Mouse (Mus musculus) left cerebral cortex, postnatal 4 days (tissue): ENCODE measurements at regions not wholly inside any gene's neighbourhood (a gene's known extent, or its start where the extent isn't known, plus 50 kb on each side); places are given as distances from the start of the nearest gene placed in this dataset.

ENCODE experiments used
- DNase-seq: peaks from one replicate; pipeline ENCODE4 v3.0.0-alpha.2; 2022
- intact Hi-C: fragments of 180-260 bp; cut with DNase I; formaldehyde crosslinking; loops from one replicate; pipeline ENCODE4 v1.15.1; 2025

DNA sequence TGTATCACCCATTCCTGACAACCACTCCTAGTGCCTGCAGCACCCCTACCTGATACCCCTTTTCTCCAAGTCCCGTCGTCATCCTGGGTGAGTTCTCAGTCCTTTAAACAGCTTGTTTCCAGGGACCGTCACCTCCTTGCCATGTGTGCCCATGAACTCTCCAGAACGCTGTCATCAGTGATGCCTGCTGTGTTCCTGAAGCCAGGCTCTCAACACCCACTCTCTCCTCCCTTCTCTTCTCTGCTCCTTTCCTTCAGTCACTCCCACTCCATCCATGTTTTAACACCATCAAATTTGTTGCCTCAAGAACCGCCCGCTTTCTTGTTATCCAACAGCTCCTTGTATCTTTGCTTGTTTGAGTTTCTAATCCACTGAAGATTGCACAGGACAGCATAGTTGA, 277.8 kb upstream of the Zfp637 start:
- no peak for DNase-seq
- intact Hi-C loops: no loop called here

DNA sequence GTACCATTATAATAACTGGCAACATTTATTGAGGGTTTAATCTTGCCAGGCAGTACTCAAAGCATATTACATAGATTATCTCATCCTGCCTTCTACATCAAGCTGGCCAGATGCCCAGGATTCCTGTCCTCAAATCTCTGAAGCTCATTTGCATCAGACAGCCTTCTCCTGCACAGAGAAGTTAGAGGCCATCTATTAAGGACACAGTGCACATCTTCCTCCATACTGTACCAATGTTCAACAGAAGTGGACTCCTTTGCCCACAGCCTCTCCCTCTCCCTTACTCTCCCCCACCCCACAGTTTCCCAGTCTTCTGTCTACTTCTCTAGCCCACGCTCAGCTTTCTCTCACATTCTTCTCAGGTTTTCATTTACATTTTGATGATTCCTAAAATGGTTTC, 277.3 kb upstream of the Zfp637 start:
- intact Hi-C loops: no loop called here
- DNase-seq: peak; percentile 15

DNA sequence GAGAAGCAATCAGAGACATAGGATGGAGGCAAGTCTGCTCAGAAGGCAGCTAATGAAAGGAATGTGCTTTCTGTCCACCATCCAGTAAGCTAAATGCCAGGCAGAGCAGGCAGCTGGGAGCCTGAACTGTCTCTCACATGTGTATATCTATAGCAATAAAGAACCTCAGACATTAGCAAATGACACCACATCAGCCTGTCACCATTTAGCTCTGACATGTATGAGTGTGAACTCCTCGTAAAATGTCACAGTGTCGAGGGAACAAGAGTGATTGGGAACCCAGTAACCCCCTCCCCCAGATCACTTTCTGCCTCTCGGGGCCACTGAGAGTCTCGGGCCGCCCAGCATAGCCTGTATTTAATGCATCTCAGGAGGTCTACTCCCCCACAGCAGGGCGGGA, 274.2 kb upstream of the Zfp637 start:
- no peak for DNase-seq
- intact Hi-C loops: no loop called here

DNA sequence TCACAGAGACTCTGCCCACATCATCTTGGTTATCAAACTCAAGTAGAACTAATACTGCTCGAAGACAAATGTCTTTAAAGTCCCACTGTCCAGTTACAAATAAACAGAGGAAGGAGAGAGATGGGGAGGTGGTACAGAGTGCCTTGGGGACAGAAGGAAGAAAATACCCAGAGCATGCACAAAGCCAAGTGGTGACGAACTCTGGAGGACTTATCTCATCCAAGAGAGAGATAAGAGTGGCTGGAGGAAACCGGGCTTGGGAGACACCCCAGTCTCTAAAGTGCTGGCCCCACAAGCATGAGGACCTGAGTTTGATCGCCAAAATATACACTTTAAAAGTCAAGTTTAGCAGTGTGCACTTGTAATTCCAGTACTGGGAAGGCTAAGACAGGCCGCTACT, 273.3 kb upstream of the Zfp637 start:
- intact Hi-C loops: no loop called here
- no peak for DNase-seq

DNA sequence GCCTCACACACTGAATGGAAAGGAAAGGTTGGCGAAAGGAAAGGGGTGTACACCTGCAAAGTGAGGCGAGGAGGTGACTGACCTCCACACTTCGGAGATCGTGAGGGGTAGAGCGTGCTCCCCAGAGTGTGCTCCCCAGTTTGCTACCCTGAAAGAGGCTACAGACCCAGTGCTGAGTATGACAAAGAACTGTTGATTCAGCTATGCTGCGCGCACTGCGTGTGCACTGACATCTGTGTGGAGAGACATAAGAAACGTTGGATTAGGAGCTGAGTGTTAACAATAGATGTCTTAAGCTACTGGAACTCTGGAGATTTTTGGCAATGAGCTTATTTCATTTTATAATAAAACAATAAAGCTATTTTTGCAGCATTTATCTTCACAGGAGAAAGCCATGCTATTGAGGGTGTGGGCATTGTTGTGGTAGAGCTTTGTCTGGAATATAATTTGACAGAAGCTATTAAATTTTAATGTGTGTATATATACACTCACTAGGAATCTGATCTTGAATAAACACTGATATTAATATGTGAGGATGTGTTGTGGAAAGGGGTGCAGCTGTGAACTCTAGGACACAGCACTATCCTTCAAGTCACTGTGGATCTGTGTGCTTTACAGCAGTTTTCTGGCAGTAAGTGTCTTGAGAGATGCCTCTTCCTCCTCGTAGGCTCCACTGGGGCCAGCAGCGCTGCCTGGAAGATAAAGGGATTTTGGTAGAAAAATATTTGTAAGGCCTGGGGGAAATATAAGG, 271.2 kb upstream of the Zfp637 start:
- intact Hi-C loops: loop anchor here (10.0 kb wide), 1 partner anchor 405 kb away; the partner anchor contains the start of gene Cxcl12
- no peak for DNase-seq

DNA sequence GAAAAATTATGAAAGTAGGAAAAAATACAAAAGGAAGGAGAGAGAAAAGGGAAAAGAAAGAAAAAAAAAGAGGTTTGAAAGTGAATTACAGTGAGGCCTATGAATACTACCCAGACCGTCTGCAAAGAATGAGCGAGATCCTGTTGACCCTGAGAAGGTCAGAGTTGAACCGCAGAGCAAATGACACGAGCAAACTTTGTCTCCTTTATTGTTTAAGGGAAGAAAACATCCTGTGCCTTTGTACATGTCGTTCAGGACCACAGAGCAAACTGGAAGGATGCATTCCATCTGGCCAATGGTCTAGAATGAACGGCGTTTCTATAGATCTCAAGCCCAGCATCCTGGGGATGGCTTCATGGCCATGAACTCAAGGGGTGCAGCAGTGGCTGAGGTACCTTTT, 270.6 kb upstream of the Zfp637 start:
- no peak for DNase-seq
- intact Hi-C loops: loop anchor here (10.0 kb wide), 1 partner anchor 406 kb away; the partner anchor contains the start of gene Cxcl12

DNA sequence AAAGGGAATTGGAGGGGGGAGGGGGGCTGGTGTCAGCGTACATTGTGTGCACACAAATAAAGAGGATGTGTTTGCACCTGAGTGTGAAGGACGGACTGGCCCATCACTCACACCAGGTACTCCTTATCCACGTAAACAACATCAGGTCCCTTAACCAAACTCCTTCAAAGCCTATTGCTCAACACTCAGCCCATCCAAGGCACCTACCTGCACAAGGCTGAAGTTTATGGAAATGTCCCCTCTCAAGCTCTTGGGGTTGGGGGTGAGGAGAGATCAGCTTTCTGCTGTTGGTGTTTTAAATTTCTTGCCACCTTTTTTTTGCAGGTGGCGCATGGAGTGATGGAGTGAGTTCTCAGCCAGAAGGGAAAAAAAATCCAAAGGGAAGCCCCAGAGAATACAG, 270.2 kb upstream of the Zfp637 start:
- intact Hi-C loops: loop anchor here (10.0 kb wide), 1 partner anchor 406 kb away; the partner anchor contains the start of gene Cxcl12
- DNase-seq: no peak

DNA sequence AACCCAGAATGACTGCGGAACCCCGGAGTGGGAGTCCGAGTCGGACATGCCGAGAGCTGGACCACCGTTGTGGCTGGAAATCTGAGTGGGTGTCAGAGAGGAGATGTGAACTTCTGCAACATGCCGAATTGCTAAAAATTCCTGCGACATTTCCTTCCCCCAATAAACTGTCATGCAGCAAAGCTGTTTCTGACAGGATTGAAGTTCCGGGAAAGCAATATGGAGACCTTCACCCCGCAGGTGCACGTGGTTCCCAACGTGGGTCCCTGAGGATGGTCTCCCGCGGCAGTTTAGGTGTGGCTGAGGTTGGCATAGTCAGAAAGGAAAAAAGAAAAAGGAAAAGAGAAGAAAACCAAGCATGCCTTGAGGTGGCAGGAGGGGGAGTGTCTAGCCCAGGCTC, 269.0 kb upstream of the Zfp637 start:
- DNase-seq: no peak
- intact Hi-C loops: loop anchor here (10.0 kb wide), 1 partner anchor 407 kb away; the partner anchor contains the start of gene Cxcl12

DNA sequence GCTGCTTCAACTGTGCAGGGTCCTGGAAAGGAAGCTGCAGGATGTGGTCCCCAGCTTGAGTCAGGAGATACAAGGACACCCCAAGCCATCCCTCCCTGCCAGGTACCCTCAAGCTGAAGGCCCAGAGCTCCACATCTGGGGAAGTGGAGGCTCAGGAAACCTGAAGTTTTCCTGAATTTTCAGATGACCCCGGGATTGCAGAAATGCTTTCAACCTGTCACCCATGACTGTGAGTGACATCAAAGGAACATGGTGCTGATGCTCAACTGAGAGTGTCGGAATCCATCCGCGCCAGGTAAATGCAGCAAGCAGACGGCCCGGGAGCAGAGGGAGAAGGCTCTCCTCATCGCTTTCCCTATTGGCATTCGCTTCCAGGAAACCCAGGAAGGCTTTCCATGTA, 267.6 kb upstream of the Zfp637 start:
- intact Hi-C loops: loop anchor here (10.0 kb wide), 1 partner anchor 409 kb away; the partner anchor contains the start of gene Cxcl12

DNA sequence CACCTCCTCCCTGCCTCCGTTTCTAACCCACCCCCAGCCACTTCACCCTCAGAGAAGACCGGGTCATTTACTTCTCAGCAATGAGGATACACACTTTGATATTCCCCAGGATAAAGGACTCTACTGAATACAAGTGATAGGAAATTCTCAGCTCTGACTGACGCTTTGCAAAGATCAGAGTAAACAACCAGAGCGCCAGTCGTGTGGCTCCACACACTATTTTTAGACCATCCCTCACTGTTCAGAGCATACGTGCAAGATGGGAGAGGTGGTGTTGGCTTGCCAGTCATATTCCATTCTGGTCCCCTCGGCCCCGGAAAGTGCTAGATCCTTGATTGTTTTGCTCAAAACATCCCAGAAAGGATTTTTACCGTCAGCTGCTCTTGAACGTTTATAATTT, 266.8 kb upstream of the Zfp637 start:
- DNase-seq: no peak
- intact Hi-C loops: loop anchor here (10.0 kb wide), 1 partner anchor 409 kb away; the partner anchor contains the start of gene Cxcl12

More for the DNA sequence above, 267.6 kb upstream of the Zfp637 start:
- DNase-seq: no peak

DNA sequence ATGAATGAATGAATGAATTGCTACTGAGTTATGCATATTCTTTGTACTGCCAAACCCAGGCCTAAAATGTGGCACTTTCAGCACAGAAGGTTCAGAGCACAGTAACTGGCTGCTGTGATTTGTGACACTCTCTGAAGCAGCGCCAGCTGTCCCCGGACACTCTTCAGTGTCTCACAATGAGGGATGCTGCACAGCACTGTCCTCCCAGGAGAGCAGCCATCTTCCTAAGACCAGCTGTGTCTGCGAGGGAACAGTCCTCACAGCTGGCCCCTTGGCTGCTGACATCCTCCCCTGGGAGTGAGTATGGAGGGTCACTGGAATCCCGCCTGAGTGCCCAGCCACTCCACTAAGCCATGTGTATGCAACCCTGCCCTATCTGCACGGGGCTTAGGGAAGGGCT, 265.9 kb upstream of the Zfp637 start:
- intact Hi-C loops: loop anchor here (10.0 kb wide), 1 partner anchor 410 kb away; the partner anchor contains the start of gene Cxcl12
- no peak for DNase-seq

DNA sequence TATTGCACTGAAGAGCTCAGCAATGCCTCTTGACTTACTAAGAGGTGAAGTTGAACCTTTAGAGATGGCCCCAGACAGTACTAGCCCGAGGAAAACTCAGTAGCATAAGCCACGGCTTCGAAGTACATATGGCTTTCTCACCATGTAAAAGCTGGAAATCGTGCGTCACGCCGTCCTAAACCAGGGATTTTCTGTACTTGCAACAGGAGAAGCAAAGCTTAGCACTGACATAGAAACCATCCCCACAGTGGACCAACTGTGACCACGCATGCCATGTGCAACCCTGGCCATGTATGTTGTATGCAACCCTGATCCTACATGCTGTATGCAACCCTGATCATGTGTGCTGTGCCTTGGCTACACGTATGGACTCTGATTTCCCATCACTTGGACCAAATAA, 265.0 kb upstream of the Zfp637 start:
- DNase-seq: no peak
- intact Hi-C loops: loop anchor here (10.0 kb wide), 1 partner anchor 411 kb away; the partner anchor contains the start of gene Cxcl12

DNA sequence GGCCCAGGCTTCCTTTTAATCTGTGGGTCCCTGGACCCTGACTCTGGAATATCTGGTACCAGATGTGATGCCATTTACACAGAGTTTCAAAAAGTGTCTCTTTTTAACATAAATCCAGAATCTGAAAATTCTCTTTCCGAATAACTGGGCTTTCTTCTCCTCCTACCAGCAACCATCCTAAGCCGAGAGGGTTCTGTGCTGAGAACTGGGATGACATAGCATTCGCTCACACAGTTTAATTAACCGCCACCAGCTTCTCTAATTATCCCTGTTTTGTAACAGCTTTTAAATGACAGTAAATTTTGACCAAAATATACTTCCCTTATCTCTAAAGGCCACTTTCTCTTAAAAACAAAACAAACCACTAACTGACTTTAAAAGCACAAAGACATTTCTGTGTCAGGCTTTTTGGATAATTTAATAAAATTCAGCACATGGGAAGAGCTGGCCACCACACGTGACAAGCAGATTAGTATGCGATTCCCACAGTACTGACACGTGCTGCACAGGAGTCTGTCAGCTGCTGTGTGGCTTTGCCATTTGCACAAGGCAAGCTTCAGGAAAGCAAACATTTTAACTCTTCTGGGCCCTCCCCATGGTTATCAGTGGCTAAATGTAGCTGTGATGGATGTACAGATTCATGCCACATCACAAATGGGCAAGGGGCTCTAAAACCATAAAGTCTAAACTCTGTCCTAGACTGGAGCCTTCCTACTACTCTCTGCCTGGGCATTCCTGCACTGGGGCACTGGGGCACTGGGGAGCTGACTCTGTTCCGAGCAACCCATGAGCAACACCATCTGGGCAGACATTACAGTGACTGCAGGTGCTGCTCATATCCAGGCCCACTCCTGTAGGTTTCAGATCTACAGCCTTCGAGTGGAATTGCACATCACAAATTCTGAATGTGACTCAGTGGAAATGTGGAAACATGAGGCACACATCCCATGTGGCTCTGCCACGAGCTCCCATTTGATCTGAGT, 263.1 kb upstream of the Zfp637 start:
- no peak for DNase-seq
- intact Hi-C loops: loop anchor here (10.0 kb wide), 1 partner anchor 413 kb away; the partner anchor contains the start of gene Cxcl12

DNA sequence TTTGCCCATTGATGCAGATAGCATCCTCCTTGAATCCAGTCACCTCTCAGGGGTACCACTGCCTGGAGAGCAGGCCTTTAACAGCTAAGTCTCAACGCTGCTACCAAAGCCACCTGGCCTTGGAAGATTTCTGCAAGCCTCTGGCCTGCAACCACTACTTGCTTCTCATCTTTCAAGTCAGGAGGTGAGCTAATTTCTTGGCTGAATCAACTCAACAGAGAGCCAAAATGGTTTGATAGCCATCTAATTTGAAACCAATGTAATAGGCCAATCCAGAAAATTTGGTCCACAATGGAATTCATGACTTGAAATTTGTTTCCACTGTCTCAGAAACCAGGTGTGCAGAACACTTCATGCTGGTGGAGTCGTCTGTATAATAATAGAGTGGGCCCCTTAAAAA, 260.0 kb upstream of the Zfp637 start:
- intact Hi-C loops: no loop called here

DNA sequence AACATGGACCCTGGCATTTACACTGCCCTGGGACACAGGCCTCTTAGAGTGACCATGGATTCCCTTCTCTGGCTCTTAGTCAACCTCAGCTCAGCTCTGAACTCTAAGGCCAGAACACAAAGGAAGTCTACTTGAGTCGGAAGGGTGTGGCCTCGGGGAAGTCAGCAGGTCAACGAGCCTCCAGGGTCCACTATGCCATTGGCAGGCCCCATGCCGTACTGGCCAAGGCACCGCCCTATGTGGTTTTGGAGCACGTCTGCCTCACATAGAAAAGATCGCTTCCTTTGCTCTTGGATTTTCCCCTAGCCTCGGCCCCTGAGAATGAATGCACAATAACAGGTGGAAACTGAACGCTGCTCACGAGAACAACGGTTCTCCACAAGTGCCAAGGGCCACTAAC, 257.9 kb upstream of the Zfp637 start:
- no peak for DNase-seq
- intact Hi-C loops: no loop called here

More for the DNA sequence above, 260.0 kb upstream of the Zfp637 start:
- no peak for DNase-seq

DNA sequence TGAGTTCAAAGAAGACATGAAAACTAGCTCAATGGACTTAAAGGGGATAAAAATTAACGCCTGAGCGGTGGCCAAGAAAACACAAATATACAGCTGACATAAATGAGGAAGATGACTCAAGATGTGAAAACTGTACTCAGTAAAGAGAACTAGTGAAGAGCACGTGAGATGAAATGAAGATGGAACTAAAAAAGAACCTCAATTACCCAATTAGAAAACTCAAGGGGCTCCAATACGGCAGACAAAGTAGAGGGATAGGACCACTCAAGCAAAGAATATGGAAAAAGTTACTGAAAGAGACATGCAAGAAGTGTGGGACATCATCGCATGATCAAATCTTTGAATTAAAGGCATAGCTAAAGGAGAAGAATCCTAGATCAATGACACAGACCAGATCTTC, 256.4 kb upstream of the Zfp637 start:
- intact Hi-C loops: no loop called here

DNA sequence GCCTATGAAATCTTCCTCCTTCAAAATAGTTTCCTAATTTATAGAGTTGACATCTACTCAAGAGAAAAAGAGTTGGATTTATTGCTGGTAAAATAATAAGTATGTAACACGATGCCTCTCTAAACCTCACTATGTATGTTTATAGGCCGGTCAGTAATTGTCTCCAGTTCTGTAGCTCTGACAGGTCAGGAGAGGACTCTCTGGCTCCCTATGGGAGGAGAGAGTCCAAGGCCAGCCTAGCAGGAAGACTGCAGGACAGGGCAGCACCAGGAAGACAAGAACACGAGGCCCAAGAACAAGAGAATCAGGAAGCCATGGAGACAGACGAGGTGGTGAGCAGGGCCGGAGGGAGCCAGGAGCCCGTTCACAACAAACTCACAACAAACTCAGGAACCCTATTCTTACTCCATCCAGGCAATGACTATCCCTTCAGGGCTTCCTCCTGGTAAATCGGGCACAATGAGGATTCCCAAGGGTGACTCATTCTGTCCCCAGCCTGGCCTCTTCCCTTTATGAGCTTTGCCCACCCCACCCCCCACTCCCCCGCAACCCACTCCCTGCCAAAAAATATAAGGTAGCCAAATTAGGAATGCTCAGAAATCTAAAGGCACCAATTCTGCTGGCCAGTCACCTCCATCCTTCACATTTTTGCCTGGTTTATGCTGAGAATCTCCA, 244.7 kb upstream of the Zfp637 start:
- intact Hi-C loops: no loop called here
- no peak for DNase-seq

More for the DNA sequence above, 256.4 kb upstream of the Zfp637 start:
- no peak for DNase-seq

DNA sequence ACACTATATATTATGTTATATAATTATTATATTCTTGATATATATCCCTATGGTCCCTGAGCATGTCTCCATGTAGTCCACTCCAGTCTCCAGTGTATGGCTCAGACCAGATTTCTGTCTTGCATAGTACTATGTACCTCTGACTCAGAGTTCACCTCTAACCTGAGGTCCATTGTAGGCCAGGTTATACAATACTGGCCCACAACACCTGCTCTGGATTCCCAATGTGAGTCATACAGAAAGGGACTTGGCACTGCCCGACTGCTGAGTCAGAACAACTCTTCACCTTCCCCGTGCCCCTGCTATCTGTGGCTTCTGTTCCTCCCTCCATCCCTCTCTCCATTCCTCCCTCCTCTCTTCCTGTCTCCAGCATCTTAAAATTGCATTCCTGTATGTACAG, 236.1 kb upstream of the Zfp637 start:
- intact Hi-C loops: no loop called here

DNA sequence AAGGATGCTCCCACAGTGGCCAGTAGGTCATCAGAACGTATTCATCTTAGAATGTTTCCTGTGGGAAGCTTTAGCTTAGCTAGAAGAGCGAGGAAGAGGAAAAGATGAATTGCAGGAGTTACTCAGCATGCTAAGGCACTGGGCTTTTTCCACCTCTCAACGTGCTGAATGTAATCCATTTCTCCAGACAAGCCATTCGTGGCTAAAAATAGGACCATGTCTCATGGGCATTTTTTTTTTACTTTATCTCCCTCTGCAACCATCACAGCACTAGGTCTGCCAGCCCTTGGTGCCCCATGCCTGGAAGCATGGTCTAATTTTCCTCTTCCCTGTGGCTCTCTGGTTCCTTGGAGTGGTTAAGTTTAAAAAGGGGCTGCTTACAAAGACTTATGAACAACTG, 235.3 kb upstream of the Zfp637 start:
- intact Hi-C loops: no loop called here
- DNase-seq: no peak

More for the DNA sequence above, 236.1 kb upstream of the Zfp637 start:
- no peak for DNase-seq

DNA sequence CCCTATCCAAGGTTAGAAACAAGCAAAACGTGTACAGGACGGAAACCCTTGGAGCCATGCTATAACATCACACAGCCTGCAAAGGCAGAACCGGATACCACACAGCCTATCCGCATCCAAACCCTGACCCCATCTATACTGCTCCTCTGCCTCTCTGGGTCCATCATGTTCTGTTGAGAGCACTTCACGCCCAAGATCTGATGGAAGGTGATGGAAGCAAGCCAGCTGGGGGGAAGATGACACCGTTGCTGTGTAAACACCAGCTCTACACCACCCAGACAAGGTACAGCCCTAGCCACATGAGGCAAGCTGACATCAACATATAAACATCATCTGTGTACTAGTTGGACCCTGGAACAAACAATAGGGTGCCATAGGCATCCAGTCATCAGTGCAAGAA, 234.8 kb upstream of the Zfp637 start:
- DNase-seq: no peak
- intact Hi-C loops: no loop called here

DNA sequence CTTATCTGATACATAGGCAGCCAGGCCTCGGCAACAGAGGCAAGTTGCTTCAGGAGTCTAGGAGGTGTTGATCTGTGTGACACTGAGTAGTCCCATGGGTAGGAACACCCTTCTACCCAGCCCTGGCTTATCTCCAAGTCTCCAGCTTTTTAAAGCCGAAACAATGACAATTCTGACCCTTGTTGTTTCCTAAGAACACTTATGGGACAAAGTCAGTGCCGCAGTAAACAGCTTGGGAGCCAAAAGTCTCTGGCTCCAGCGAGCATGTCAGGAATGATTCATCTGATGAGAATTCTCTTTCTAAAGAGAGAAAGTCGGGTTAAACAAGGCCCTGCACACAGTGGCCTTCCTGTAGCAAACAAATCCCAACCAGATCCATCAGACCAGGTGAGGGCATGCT, 234.0 kb upstream of the Zfp637 start:
- no peak for DNase-seq
- intact Hi-C loops: no loop called here
